Mouse (Mus musculus) cerebral cortex, adult 2 months (tissue): ENCODE results near the gene Cenpt.

Experiments used
- WGBS: fragments of 180-500 bp; shearing (Covaris S2); methylation state at CpG from one replicate; pipeline ENCODE4 v1.1.7; 2018; 5-methylcytosine and 5-hydroxymethylcytosine counted together

Cenpt gene

GRCm38 (mm10) chr8:105807766-105808165 is 45.3 kb downstream of the Cenpt start:
- WGBS, result 69% methylated on average over 5 of the region's 5 CpGs

GRCm38 (mm10) chr8:105805964-105806363 is 47.1 kb downstream of the Cenpt start:
- 92% methylated on average over 1 of the region's 1 CpGs for WGBS

GRCm38 (mm10) chr8:105805346-105805745 is 47.7 kb downstream of the Cenpt start:
- 43% methylated on average over 3 of the region's 3 CpGs for WGBS

- WGBS, result 89% methylated on average over 7 of the region's 7 CpGs
These were observed 48.3 kb downstream of the Cenpt start for GRCm38 (mm10) chr8:105804797-105805196.

GRCm38 (mm10) chr8:105801153-105801904 is 51.7 kb downstream of the Cenpt start:
- WGBS, result 79% methylated on average over 6 of the region's 6 CpGs

- 37% methylated on average over 8 of the region's 8 CpGs for WGBS
These were observed 53.8 kb downstream of the Cenpt start for GRCm38 (mm10) chr8:105799091-105799812.

- WGBS, result 86% methylated on average over 5 of the region's 5 CpGs
These were observed 54.7 kb downstream of the Cenpt start for GRCm38 (mm10) chr8:105798408-105798807.

- 84% methylated on average over 1 of the region's 1 CpGs for WGBS
These were observed 57.3 kb downstream of the Cenpt start for GRCm38 (mm10) chr8:105795785-105796184.
